Mouse (Mus musculus) hindbrain, embryonic 14.5 days (tissue): ENCODE measurements around the gene Gp2. TPM values are rescaled to one million over a fixed set of nuclear protein-coding genes. Genes with fewer than 3 reads are reported as not detected.

Source experiments
- ATAC-seq: fragments of 200-750 bp; cut with Nextera tagmentation; 2 replicates; pipeline ENCODE4 v1.8.0; 2017; ENCODE audit warnings: moderate number of reproducible peaks, mild to moderate bottlenecking, moderate TSS enrichment, moderate library complexity; ENCODE audit not compliant: low FRiP score
- DNase-seq: peaks from one replicate; pipeline ENCODE4 v3.0.0-alpha.2; 2015; ENCODE audit warnings: low spot score
- H3K27ac ChIP-seq: fragments of 300-500 bp; sonication (generic); 2 replicates; pipeline ENCODE4 v1.5.1; 2014; ENCODE audit warnings: mild to moderate bottlenecking, moderate library complexity
- H3K27me3 ChIP-seq: fragments of 300-500 bp; sonication (generic); 2 replicates; pipeline ENCODE4 v1.6.1; 2014; ENCODE audit warnings: mild to moderate bottlenecking, low read length, mixed read lengths; ENCODE audit not compliant: control insufficient read depth, insufficient read depth
- H3K36me3 ChIP-seq: fragments of 300-500 bp; sonication (generic); replicated peaks from 2 replicates; pipeline ENCODE4 v1.6.1; 2014; ENCODE audit not compliant: control insufficient read depth, insufficient read depth
- H3K4me1 ChIP-seq: fragments of 300-500 bp; sonication (generic); replicated peaks from 2 replicates; pipeline ENCODE4 v1.6.1; 2014; ENCODE audit warnings: antibody characterized with exemption, low read length, mixed read lengths; ENCODE audit not compliant: control insufficient read depth, insufficient read depth
- H3K4me2 ChIP-seq: fragments of 300-500 bp; sonication (generic); replicated peaks from 2 replicates; pipeline ENCODE4 v1.6.1; 2014; ENCODE audit warnings: mild to moderate bottlenecking, moderate library complexity
- H3K4me3 ChIP-seq: fragments of 300-500 bp; sonication (generic); replicated peaks from 2 replicates; pipeline ENCODE4 v1.5.1; 2014; ENCODE audit warnings: mild to moderate bottlenecking, low read length
- H3K9ac ChIP-seq: fragments of 300-500 bp; sonication (generic); 2 replicates; pipeline ENCODE4 v1.6.1; 2014
- H3K9me3 ChIP-seq: fragments of 300-500 bp; sonication (generic); 2 replicates; pipeline ENCODE4 v1.6.1; 2016; ENCODE audit warnings: low read length; ENCODE audit not compliant: control insufficient read depth
- WGBS: fragments of 180-500 bp; shearing (Covaris S2); extraction: QIAGEN DNeasy Blood & Tissue Kit; methylation state at CpG from one replicate; pipeline ENCODE4 v1.1.7; 2014; 5-methylcytosine and 5-hydroxymethylcytosine counted together
- polyA plus RNA-seq: library from polyadenylated mRNA; unstranded; fragments of >200 nt; fragmentation: Nextera tagmentation; extraction: Ambion mirVana; gene quantifications from 2 replicates; pipeline ENCODE4 v1.2.1, GENCODE M21; 2014

The Gp2 gene
- polyA plus RNA-seq: not detected in 2 replicates

- Histone ChIP-seq H3K9ac (no peak within 1 kb of the TSS), H3K4me3 (no peak within 1 kb of the TSS), H3K9me3 (no peaks in the 10 kb centered on the region), H3K4me1 (no peaks in the 10 kb centered on the region), H3K27ac (no peak within 1 kb of the TSS), H3K4me2 (no peak within 1 kb of the TSS), H3K36me3 (no peaks in the 10 kb centered on the region), H3K27me3 (no peaks in the 10 kb centered on the region)
- DNase-seq: no peak
- 92% methylated on average over 6 of the region's 6 CpGs for WGBS
- ATAC-seq: no peak
These were observed at the start of gene Gp2 for GRCm38 (mm10) chr7:119459185-119459584. Gene Gp2, minus strand, starts transcription at chr7:119459285.

DNA sequence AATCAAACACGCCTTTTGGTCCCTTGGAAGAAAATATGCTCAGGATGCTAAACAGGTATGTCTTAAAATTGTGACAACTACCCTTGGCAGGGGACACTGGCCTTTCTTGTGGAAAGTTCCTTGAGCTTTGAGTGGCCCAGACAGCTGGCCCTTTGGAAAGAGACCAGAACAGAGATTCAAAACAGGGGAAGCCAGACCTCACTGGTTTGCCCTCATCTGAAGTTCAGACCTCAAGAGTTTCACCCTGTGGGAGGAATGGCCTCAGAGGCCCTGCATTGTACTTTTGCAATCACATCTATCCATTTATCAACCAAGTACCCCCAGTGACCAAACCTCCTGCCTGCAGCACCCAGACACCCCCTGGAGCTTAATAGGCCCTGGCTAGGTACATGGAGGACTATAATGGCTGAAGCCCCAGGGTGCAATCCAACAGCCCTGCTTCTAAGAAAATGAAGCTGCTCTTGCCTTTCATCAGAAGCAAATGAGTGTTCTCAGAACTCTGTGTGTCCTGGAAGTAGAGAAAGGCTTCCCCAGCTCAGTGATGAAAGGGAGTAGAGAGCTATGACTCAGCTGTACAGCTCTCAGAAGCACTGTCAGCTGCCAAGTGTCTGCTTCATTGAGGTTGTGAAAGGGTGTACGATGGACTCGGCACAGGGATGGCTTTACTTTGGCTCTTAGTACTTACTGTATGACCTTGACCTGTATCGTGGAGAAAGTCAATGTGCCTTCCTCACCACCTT, 31.1 kb upstream of the Gp2 start:
- ATAC-seq (no peak), DNase-seq (no peak)
- Histone ChIP-seq H3K27ac (no peak overlapping the region), H3K9me3 (no peaks in the 10 kb centered on the region), H3K36me3 (no peaks in the 10 kb centered on the region), H3K9ac (no peak overlapping the region), H3K4me1 (no peaks in the 10 kb centered on the region), H3K4me3 (no peak overlapping the region), H3K27me3 (no peaks in the 10 kb centered on the region), H3K4me2 (no peak overlapping the region)
- 91% methylated on average over 4 of the region's 4 CpGs for WGBS

DNA sequence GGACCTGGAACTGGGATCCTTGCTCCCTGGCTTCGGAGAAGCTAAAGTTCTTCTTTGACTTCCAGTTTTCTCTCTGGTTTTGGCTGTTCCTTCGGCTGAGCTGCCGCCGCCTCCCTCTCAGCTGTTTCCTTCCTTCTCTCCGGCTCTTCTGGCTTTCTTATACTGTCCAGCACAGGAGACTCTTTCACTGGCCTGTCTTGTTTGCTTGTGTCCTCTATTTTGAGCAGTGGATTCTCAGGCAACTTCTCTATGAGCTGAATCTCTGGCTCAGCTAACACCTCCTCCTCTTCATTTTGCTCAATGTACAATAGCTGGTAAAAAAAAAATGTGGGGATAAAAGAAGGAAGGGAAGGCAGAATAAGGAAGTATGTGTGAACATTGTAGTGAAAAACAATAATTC, 27.6 kb upstream of the Gp2 start:
- Histone ChIP-seq H3K36me3 (no peaks in the 10 kb centered on the region), H3K4me2 (no peak overlapping the region), H3K9ac (no peak overlapping the region), H3K4me1 (no peaks in the 10 kb centered on the region), H3K27ac (no peak overlapping the region), H3K9me3 (no peaks in the 10 kb centered on the region), H3K27me3 (no peaks in the 10 kb centered on the region), H3K4me3 (no peak overlapping the region)
- WGBS: 92% methylated on average over 5 of the region's 5 CpGs
- no peak for ATAC-seq
- no peak for DNase-seq

DNA sequence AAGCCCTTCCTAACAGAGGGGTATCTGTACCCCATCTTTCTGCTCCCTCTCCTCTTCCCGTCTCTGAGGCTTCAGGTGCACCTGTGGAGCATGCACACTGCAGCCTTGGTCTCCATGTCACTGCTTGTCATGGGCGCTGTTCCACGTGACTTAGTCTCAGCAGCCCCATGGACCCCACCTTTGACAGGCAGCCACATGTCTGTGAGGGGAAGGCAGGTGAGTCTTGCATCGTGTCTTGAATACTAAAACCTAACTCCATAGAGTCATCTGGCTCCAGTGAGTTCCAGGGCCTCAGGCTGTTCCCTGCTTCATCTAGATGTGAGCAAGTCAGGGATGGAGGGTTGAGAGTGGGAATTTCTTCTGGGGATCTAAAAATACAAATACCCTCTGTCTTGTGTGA, 25.1 kb upstream of the Gp2 start:
- Histone ChIP-seq H3K4me3 (no peak overlapping the region), H3K36me3 (no peaks in the 10 kb centered on the region), H3K9me3 (no peaks in the 10 kb centered on the region), H3K4me2 (no peak overlapping the region), H3K27ac (no peak overlapping the region), H3K9ac (no peak overlapping the region), H3K27me3 (no peaks in the 10 kb centered on the region), H3K4me1 (no peaks in the 10 kb centered on the region)
- no peak for DNase-seq
- no peak for ATAC-seq
- 91% methylated on average over 4 of the region's 4 CpGs for WGBS

DNA sequence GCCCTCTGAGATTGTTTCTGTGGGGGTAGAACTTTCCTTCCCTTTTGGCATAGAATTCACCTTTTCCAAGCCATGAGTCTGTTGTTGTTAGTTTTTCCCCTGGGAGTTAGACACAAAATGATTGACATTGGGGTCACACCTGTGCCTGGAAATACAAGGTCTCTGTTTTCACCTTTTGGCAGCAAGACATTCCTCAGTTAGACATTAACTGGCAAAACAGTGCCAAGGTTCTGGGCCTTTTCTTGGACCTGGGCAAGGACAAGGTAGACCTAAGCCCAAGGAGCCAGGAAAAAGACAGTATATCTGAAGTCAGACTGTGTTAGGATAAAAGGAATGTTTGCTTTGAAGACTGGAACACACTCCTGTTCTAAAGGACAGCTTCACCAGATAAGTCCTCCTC, 20.2 kb upstream of the Gp2 start, which contains the start of gene Umod:
Gene Umod (minus strand): TSS at position 27 of the 400 bp plus-strand sequence.
- no peak for ATAC-seq
- no peak within 1 kb of the TSS for H3K4me2 ChIP-seq
- H3K4me3 ChIP-seq: no peak within 1 kb of the TSS
- H3K27me3 ChIP-seq: no peaks in the 10 kb centered on the region
- H3K9ac ChIP-seq: no peak within 1 kb of the TSS
- no peaks in the 10 kb centered on the region for H3K9me3 ChIP-seq
- no peak for DNase-seq
- H3K36me3 ChIP-seq: no peaks in the 10 kb centered on the region
- no peaks in the 10 kb centered on the region for H3K4me1 ChIP-seq
- H3K27ac ChIP-seq: no peak within 1 kb of the TSS

GRCm38 (mm10) chr7:119476500-119477389, 17.7 kb upstream of the Gp2 start:
- H3K4me2 ChIP-seq: no peak overlapping the region
- no peak overlapping the region for H3K4me3 ChIP-seq
- H3K9ac ChIP-seq: no peak overlapping the region
- 83% methylated on average over 33 of the region's 33 CpGs for WGBS
- H3K4me1 ChIP-seq: no peaks in the 10 kb centered on the region
- H3K27ac ChIP-seq: no peak overlapping the region
- H3K27me3 ChIP-seq: no peaks in the 10 kb centered on the region
- DNase-seq (no peak), ATAC-seq (no peak)
- H3K36me3 ChIP-seq: no peaks in the 10 kb centered on the region
- H3K9me3 ChIP-seq: no peaks in the 10 kb centered on the region

DNA sequence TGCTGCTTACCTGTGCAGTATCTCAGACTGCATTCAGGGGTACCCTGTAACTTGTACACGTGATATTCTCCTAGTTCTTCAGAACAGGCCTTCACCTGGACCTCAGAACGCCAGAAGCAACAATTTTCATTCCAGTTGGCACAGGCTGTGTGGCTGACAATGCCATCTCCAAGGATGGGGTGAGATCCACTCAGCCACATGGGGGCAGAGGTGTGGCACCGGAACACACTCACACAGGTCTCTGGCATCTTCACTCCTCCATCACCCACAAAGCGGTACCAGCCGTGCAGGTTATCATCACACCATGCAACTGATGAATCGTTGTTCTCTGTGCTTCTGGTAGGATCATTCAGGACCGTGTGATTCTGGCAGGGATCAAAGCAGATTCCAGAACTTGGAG, 4.9 kb downstream of the Gp2 start:
- Histone ChIP-seq H3K4me1 (no peaks in the 10 kb centered on the region), H3K4me2 (no peak overlapping the region), H3K27me3 (no peaks in the 10 kb centered on the region), H3K27ac (no peak overlapping the region), H3K9me3 (no peaks in the 10 kb centered on the region), H3K9ac (no peak overlapping the region), H3K36me3 (no peaks in the 10 kb centered on the region), H3K4me3 (no peak overlapping the region)
- no peak for ATAC-seq
- DNase-seq: no peak
- 90% methylated on average over 7 of the region's 7 CpGs for WGBS

DNA sequence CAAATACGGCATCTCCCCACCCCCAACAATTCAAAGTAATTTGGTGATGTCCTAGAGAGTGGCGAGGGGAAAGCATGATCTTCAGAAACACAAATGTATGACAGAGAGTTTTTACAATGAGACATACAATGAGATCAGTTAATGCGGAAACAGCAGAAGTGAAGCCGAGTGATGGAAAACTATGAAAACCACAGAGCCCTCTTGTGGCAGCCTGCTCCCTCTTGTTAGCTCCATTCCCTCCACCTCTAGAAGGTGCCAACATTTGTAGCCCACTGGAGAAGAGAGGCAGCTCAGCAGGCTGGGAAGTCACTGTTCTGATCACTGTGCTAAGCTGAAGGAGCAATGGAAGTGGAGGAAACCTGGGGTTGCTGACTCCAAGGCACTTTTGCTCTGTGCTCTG, 15.2 kb downstream of the Gp2 start:
- Histone ChIP-seq H3K4me1 (no peaks in the 10 kb centered on the region), H3K4me3 (no peak overlapping the region), H3K36me3 (no peaks in the 10 kb centered on the region), H3K9ac (no peak overlapping the region), H3K9me3 (no peaks in the 10 kb centered on the region), H3K27me3 (no peaks in the 10 kb centered on the region), H3K27ac (no peak overlapping the region), H3K4me2 (no peak overlapping the region)
- 66% methylated on average over 4 of the region's 4 CpGs for WGBS
- no peak for ATAC-seq
- peak; percentile 63 for DNase-seq

GRCm38 (mm10) chr7:119441938-119442337, 17.1 kb downstream of the Gp2 start:
- Histone ChIP-seq H3K9ac (no peak overlapping the region), H3K27ac (no peak overlapping the region), H3K27me3 (no peaks in the 10 kb centered on the region), H3K4me1 (no peaks in the 10 kb centered on the region), H3K9me3 (no peaks in the 10 kb centered on the region), H3K36me3 (no peaks in the 10 kb centered on the region), H3K4me2 (no peak overlapping the region), H3K4me3 (no peak overlapping the region)
- WGBS: 91% methylated on average over 1 of the region's 1 CpGs
- DNase-seq (no peak), ATAC-seq (no peak)
